Mouse (Mus musculus) heart, adult 2 months (tissue): ENCODE results near the gene Actl7a.

Experiments
- CTCF ChIP-seq: fragments of 200-600 bp; IDR thresholded peaks from 2 replicates; pipeline ENCODE4 v1.8.1; 2022; ENCODE audit warnings: antibody characterized with exemption, mild to moderate bottlenecking, moderate library complexity
- EP300 ChIP-seq: fragments of 200-500 bp; IDR thresholded peaks from 2 replicates; pipeline ENCODE4 v1.6.1; 2011; ENCODE audit warnings: low read depth, low read length, control low read depth; ENCODE audit not compliant: insufficient read depth
- POLR2A ChIP-seq: fragments of 200-500 bp; IDR thresholded peaks from 2 replicates; pipeline ENCODE4 v1.6.1; 2011; ENCODE audit warnings: mild to moderate bottlenecking, low read depth, low read length, control low read depth; ENCODE audit not compliant: insufficient read depth

DNA sequence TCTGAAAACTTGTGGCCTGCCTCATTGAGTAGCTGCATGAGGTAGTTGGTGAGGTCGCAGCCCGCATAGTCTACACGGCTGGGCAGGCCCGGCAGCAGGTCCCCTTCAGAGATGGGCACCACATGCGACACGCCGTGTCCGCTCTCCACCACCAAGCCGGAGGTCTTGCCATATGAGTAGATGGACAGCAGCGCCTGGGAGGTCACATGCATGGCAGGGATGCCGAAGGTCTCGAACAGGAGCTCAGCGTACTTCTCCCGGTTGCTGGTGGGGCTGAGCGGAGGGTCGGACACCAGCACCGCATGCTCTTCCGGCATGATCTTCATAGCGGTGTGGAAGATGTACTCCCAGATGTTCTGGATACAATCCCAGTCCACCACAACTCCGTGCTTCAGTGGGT lies 2.6 kb upstream of the Actl7a start:
- TF ChIP-seq POLR2A (no peak), CTCF (no peak), EP300 (no peak)
